Mouse (Mus musculus): ENCODE results near the gene Sardh. TPM values are rescaled to one million over a fixed set of nuclear protein-coding genes. Genes with fewer than 3 reads are reported as not detected.
A peak's percentile ranks its signal among the peaks of the same experiment; 100 is the strongest.

Gene Sardh
- polyA plus RNA-seq, 1 experiment from 2014 or later: 5.5 TPM

GRCm38 (mm10) chr2:27200586-27200985 lies 47.6 kb downstream of the Sardh start:
- DNase-seq (ENCODE audit: low spot score) (no peak), ATAC-seq (ENCODE audit: insufficient read depth, low FRiP score, low TSS enrichment) (no peak)
- H3K4me1 ChIP-seq (ENCODE audit: control insufficient read depth, insufficient read depth, low read length): no peaks in the 10 kb centered on the region
- no peak overlapping the region for H3K4me2 ChIP-seq (ENCODE audit: low read depth)
- H3K9me3 ChIP-seq (ENCODE audit: control insufficient read depth, low read length): no peaks in the 10 kb centered on the region
- 80% methylated on average over 1 of the region's 1 CpGs for WGBS
- H3K4me3 ChIP-seq (ENCODE audit: low read depth, low read length): no peak overlapping the region
- no peaks in the 10 kb centered on the region for H3K36me3 ChIP-seq (ENCODE audit: control insufficient read depth, insufficient read depth, low read length)
- H3K27ac ChIP-seq (ENCODE audit: low read depth, low read length): no peak overlapping the region
- H3K9ac ChIP-seq (ENCODE audit: low read length): no peak overlapping the region
- H3K27me3 ChIP-seq (ENCODE audit: control insufficient read depth, insufficient read depth, low read length): no peaks in the 10 kb centered on the region

DNA sequence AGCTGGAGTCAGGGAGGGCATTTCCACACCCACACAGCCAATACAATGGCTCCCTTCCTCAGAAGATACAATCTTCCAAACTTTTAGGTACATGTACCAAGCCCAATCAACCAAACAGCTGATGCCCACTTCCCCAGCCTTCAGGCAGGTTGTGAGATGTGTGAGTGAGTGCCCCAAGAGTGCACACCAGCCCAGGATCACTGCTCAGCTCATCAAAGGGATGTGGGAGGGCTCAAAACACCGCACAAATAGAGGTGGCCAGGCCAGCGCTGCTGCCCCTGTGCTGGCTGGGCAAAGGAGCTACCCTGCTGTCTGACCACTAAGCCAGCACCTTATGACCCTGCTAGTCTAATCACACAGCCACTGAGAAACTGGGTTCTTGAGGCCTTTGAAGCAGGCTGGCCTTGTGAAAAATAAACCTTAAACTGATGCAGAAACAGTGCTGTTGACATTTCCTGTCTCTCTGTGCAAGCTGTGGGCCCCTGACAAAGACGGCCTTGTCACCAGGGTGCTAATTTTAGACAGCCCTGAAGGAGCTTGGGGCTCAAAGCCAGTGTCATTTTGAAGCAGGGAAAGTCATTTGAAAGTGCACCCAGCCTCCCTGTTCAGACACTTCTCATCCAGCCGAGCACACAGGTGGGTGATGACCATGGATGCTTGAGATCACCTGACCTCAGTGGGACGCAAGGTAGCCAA lies 49.4 kb downstream of the Sardh start:
- no peaks in the 10 kb centered on the region for H3K36me3 ChIP-seq (ENCODE audit: control insufficient read depth, insufficient read depth, low read length)
- 54% methylated on average over 5 of the region's 5 CpGs for WGBS
- no peak for DNase-seq (ENCODE audit: low spot score)
- H3K27me3 ChIP-seq (ENCODE audit: control insufficient read depth, insufficient read depth, low read length): no peaks in the 10 kb centered on the region
- H3K27ac ChIP-seq (ENCODE audit: low read depth, low read length): no peak overlapping the region
- no peaks in the 10 kb centered on the region for H3K4me1 ChIP-seq (ENCODE audit: control insufficient read depth, insufficient read depth, low read length)
- H3K9ac ChIP-seq (ENCODE audit: low read length): no peak overlapping the region
- no peaks in the 10 kb centered on the region for H3K9me3 ChIP-seq (ENCODE audit: control insufficient read depth, low read length)
- no peak overlapping the region for H3K4me2 ChIP-seq (ENCODE audit: low read depth)
- no peak for ATAC-seq (ENCODE audit: insufficient read depth, low FRiP score, low TSS enrichment)
- no peak overlapping the region for H3K4me3 ChIP-seq (ENCODE audit: low read depth, low read length)

DNA sequence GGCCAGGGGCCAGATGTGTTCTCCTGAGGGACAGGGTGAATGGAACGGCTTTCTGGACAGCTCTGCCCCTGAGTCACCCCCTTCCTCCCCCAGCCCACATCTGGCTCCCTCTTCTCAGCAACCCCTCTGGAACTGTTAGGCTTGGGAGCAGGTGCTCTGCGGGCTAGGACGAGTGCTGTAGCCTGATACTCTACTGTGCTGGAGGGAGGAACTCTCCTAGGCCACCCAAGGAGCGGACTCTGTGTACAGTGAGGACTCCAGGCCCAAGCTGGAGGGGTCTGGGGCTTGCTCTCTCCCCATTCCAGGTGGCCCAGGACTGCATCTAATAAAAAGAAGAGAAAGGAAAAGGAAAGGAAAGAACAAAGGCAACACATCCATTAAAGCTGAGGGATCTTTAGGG lies 58.1 kb downstream of the Sardh start:
- Histone ChIP-seq H3K4me3 (ENCODE audit: low read depth, low read length) (no peak overlapping the region), H3K9ac (ENCODE audit: low read length) (no peak overlapping the region), H3K27me3 (ENCODE audit: control insufficient read depth, insufficient read depth, low read length) (no peaks in the 10 kb centered on the region), H3K36me3 (ENCODE audit: control insufficient read depth, insufficient read depth, low read length) (no peaks in the 10 kb centered on the region), H3K4me1 (ENCODE audit: control insufficient read depth, insufficient read depth, low read length) (no peaks in the 10 kb centered on the region), H3K9me3 (ENCODE audit: control insufficient read depth, low read length) (no peaks in the 10 kb centered on the region), H3K27ac (ENCODE audit: low read depth, low read length) (no peak overlapping the region), H3K4me2 (ENCODE audit: low read depth) (no peak overlapping the region)
- DNase-seq (ENCODE audit: low spot score) (no peak), ATAC-seq (ENCODE audit: insufficient read depth, low FRiP score, low TSS enrichment) (no peak)
- WGBS: 46% methylated on average over 4 of the region's 4 CpGs

DNA sequence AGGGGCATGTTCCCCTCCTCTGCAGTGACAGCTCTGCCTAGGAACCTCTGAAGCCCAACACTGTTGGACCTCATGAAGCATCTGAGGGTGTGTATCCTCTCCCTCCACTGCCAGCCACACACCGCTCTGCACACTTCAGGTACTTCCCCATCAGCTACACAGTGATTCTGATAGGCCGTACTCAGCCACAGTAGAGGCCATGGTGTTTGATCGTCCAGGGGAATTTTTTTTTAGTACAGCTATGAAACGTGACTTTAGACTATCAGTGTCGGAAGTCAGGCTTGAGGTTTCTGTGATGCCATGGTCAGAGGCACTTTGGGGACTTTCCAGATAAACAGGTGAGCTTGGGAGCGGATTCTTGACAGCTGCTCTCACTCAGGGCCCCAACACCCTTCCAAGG lies 60.6 kb downstream of the Sardh start:
- no peak overlapping the region for H3K9ac ChIP-seq (ENCODE audit: low read length)
- H3K36me3 ChIP-seq (ENCODE audit: control insufficient read depth, insufficient read depth, low read length): no peaks in the 10 kb centered on the region
- no peaks in the 10 kb centered on the region for H3K9me3 ChIP-seq (ENCODE audit: control insufficient read depth, low read length)
- ATAC-seq (ENCODE audit: insufficient read depth, low FRiP score, low TSS enrichment) (no peak), DNase-seq (ENCODE audit: low spot score) (no peak)
- WGBS: 86% methylated on average over 6 of the region's 6 CpGs
- H3K4me1 ChIP-seq (ENCODE audit: control insufficient read depth, insufficient read depth, low read length): no peaks in the 10 kb centered on the region; the same call in 1 of the 2 replicates
- H3K27ac ChIP-seq (ENCODE audit: low read depth, low read length): no peak overlapping the region
- no peak overlapping the region for H3K4me3 ChIP-seq (ENCODE audit: low read depth, low read length)
- H3K4me2 ChIP-seq (ENCODE audit: low read depth): no peak overlapping the region
- H3K27me3 ChIP-seq (ENCODE audit: control insufficient read depth, insufficient read depth, low read length): no peaks in the 10 kb centered on the region

GRCm38 (mm10) chr2:27183734-27184133 lies 64.4 kb downstream of the Sardh start:
- 47% methylated on average over 12 of the region's 12 CpGs for WGBS
- Histone ChIP-seq H3K4me1 (ENCODE audit: control insufficient read depth, insufficient read depth, low read length) (no peaks in the 10 kb centered on the region; the same call in 1 of the 2 replicates), H3K27ac (ENCODE audit: low read depth, low read length) (peak overlapping the region; percentile 46; the same call in 1 of the 2 replicates), H3K9ac (ENCODE audit: low read length) (no peak overlapping the region), H3K4me2 (ENCODE audit: low read depth) (no peak overlapping the region), H3K27me3 (ENCODE audit: control insufficient read depth, insufficient read depth, low read length) (no peaks in the 10 kb centered on the region), H3K4me3 (ENCODE audit: low read depth, low read length) (no peak overlapping the region), H3K9me3 (ENCODE audit: control insufficient read depth, low read length) (no peaks in the 10 kb centered on the region), H3K36me3 (ENCODE audit: control insufficient read depth, insufficient read depth, low read length) (no peaks in the 10 kb centered on the region)
- ATAC-seq (ENCODE audit: insufficient read depth, low FRiP score, low TSS enrichment) (peak; percentile 50), DNase-seq (ENCODE audit: low spot score) (peak; percentile 58)

- no peak overlapping the region for H3K9ac ChIP-seq (ENCODE audit: low read length)
- no peak overlapping the region for H3K4me3 ChIP-seq (ENCODE audit: low read depth, low read length)
- ATAC-seq (ENCODE audit: insufficient read depth, low FRiP score, low TSS enrichment) (no peak), DNase-seq (ENCODE audit: low spot score) (no peak)
- no peaks in the 10 kb centered on the region; the same call in 1 of the 2 replicates for H3K4me1 ChIP-seq (ENCODE audit: control insufficient read depth, insufficient read depth, low read length)
- H3K4me2 ChIP-seq (ENCODE audit: low read depth): no peak overlapping the region
- H3K9me3 ChIP-seq (ENCODE audit: control insufficient read depth, low read length): no peaks in the 10 kb centered on the region
- WGBS: 78% methylated on average over 4 of the region's 4 CpGs
- H3K36me3 ChIP-seq (ENCODE audit: control insufficient read depth, insufficient read depth, low read length): no peaks in the 10 kb centered on the region
- H3K27me3 ChIP-seq (ENCODE audit: control insufficient read depth, insufficient read depth, low read length): no peaks in the 10 kb centered on the region
- no peak overlapping the region for H3K27ac ChIP-seq (ENCODE audit: low read depth, low read length)
Measured at GRCm38 (mm10) chr2:27181907-27182306, 66.2 kb downstream of the Sardh start.

DNA sequence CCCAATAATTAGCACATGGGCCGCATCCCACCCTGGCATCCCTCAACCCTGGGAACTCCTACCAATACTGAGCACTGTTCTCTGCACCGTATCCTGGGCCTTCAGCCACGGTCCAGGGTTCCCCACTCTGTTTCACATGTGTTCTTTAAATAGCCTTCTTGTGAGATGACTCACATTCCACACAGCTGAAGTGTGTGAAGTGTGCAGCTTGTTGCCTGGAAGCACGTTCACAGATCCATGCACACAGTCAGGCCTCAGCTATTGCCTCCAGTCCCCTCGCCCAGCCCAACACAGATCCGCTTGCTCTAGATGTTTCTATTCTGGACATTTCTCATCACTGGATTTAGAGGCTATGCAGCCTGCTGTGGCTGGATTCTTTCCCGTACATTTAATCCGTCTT lies 69.0 kb downstream of the Sardh start:
- Histone ChIP-seq H3K4me2 (ENCODE audit: low read depth) (no peak overlapping the region), H3K4me3 (ENCODE audit: low read depth, low read length) (no peak overlapping the region), H3K4me1 (ENCODE audit: control insufficient read depth, insufficient read depth, low read length) (no peaks in the 10 kb centered on the region; the same call in 1 of the 2 replicates), H3K27me3 (ENCODE audit: control insufficient read depth, insufficient read depth, low read length) (no peaks in the 10 kb centered on the region), H3K27ac (ENCODE audit: low read depth, low read length) (no peak overlapping the region), H3K9me3 (ENCODE audit: control insufficient read depth, low read length) (no peaks in the 10 kb centered on the region), H3K36me3 (ENCODE audit: control insufficient read depth, insufficient read depth, low read length) (no peaks in the 10 kb centered on the region), H3K9ac (ENCODE audit: low read length) (no peak overlapping the region)
- no peak for DNase-seq (ENCODE audit: low spot score)
- 81% methylated on average over 8 of the region's 8 CpGs for WGBS
- no peak for ATAC-seq (ENCODE audit: insufficient read depth, low FRiP score, low TSS enrichment)

DNA sequence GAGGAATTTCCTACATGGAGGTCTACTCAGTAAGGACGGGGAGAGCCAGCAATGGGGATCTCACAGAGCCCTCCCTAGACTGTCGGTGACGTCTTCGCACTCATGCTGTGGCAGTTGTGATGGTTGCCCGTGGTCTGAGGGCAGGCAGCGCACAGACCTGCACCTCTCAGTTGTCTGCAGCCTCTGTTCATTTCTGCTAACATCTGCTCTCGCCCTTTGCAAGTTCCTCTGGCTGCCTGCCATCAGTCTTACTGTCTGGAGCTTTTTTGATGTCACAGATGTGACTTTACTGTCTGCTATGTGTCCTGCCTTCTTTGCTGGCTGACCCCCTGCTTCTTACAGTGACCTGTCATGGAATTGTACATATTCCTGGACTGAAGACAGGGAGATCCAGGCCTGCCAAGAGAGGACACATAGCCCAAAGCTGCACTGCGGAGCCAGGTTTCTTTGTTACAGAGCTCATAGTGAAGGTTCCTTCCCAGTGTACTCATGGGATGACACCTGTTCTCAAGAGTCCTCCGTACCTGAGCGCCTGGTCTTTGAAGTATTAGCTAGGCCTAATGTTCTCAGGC lies 72.4 kb downstream of the Sardh start:
- DNase-seq (ENCODE audit: low spot score): no peak
- no peak overlapping the region for H3K27ac ChIP-seq (ENCODE audit: low read depth, low read length)
- no peaks in the 10 kb centered on the region for H3K27me3 ChIP-seq (ENCODE audit: control insufficient read depth, insufficient read depth, low read length)
- no peak overlapping the region for H3K9ac ChIP-seq (ENCODE audit: low read length)
- no peak overlapping the region for H3K4me2 ChIP-seq (ENCODE audit: low read depth)
- H3K36me3 ChIP-seq (ENCODE audit: control insufficient read depth, insufficient read depth, low read length): no peaks in the 10 kb centered on the region
- no peak overlapping the region for H3K4me3 ChIP-seq (ENCODE audit: low read depth, low read length)
- WGBS: 73% methylated on average over 10 of the region's 10 CpGs
- no peaks in the 10 kb centered on the region for H3K9me3 ChIP-seq (ENCODE audit: control insufficient read depth, low read length)
- no peaks in the 10 kb centered on the region for H3K4me1 ChIP-seq (ENCODE audit: control insufficient read depth, insufficient read depth, low read length)
- ATAC-seq (ENCODE audit: insufficient read depth, low FRiP score, low TSS enrichment): no peak

DNA sequence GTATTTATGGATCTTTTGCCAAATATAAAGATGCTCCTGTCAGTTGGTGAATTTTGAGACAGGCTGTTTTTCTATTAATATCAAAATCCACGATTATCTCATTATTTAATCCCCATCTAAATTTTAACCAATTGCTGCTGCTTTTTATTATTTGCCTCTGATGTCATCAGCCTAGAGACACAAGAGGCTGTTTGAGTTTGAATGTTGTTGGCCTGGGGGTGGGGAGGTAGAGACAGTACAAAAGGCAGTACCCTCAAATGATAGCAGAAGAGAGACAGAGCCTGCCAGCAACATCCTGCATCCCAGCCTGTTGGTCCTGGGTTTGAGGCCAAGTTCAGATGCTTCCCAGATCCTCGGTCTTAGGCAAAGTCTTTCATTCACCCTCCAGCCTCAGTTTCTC lies 73.9 kb downstream of the Sardh start:
- no peaks in the 10 kb centered on the region for H3K27me3 ChIP-seq (ENCODE audit: control insufficient read depth, insufficient read depth, low read length)
- no peaks in the 10 kb centered on the region for H3K36me3 ChIP-seq (ENCODE audit: control insufficient read depth, insufficient read depth, low read length)
- H3K27ac ChIP-seq (ENCODE audit: low read depth, low read length): no peak overlapping the region
- no peaks in the 10 kb centered on the region for H3K9me3 ChIP-seq (ENCODE audit: control insufficient read depth, low read length)
- H3K4me1 ChIP-seq (ENCODE audit: control insufficient read depth, insufficient read depth, low read length): no peaks in the 10 kb centered on the region
- no peak overlapping the region for H3K4me3 ChIP-seq (ENCODE audit: low read depth, low read length)
- no peak overlapping the region for H3K4me2 ChIP-seq (ENCODE audit: low read depth)
- no peak overlapping the region for H3K9ac ChIP-seq (ENCODE audit: low read length)
- DNase-seq (ENCODE audit: low spot score) (no peak), ATAC-seq (ENCODE audit: insufficient read depth, low FRiP score, low TSS enrichment) (no peak)
- WGBS: 81% methylated on average over 2 of the region's 2 CpGs

All from neural tube, embryonic 11.5 days (tissue).